Mouse (Mus musculus) embryonic facial prominence, embryonic 15.5 days (tissue): ENCODE results near the gene Mark2. TPM values are rescaled to one million over a fixed set of nuclear protein-coding genes. Genes with fewer than 3 reads are reported as not detected.

ENCODE experiments used
- ATAC-seq: fragments of 200-750 bp; cut with Nextera tagmentation; 2 replicates; pipeline ENCODE4 v1.8.0; 2017; ENCODE audit warnings: low read depth, moderate TSS enrichment; ENCODE audit not compliant: insufficient number of reproducible peaks, low FRiP score, low TSS enrichment
- H3K27ac ChIP-seq: fragments of 300-500 bp; sonication (generic); replicated peaks from 2 replicates; pipeline ENCODE4 v1.5.1; 2015; ENCODE audit warnings: mild to moderate bottlenecking, inconsistent platforms
- H3K27me3 ChIP-seq: fragments of 300-500 bp; sonication (generic); 2 replicates; pipeline ENCODE4 v1.6.1; 2015; ENCODE audit warnings: inconsistent platforms
- H3K36me3 ChIP-seq: fragments of 300-500 bp; sonication (generic); 2 replicates; pipeline ENCODE4 v1.6.1; 2015; ENCODE audit warnings: mild to moderate bottlenecking, inconsistent platforms
- H3K4me1 ChIP-seq: fragments of 300-500 bp; sonication (generic); 2 replicates; pipeline ENCODE4 v1.6.1; 2015; ENCODE audit warnings: inconsistent platforms
- H3K4me2 ChIP-seq: fragments of 300-500 bp; sonication (generic); replicated peaks from 2 replicates; pipeline ENCODE4 v1.6.1; 2015; ENCODE audit warnings: mild to moderate bottlenecking, inconsistent platforms
- H3K4me3 ChIP-seq: fragments of 300-500 bp; sonication (generic); replicated peaks from 2 replicates; pipeline ENCODE4 v1.5.1; 2015; ENCODE audit warnings: mild to moderate bottlenecking, inconsistent platforms
- H3K9ac ChIP-seq: fragments of 300-500 bp; sonication (generic); 2 replicates; pipeline ENCODE4 v1.6.1; 2015; ENCODE audit warnings: inconsistent platforms
- H3K9me3 ChIP-seq: fragments of 300-500 bp; sonication (generic); replicated peaks from 2 replicates; pipeline ENCODE4 v1.6.1; 2016; ENCODE audit warnings: inconsistent platforms
- WGBS: fragments of 180-500 bp; shearing (Covaris S2); methylation state at CpG from one replicate; pipeline ENCODE4 v1.1.7; 2015; 5-methylcytosine and 5-hydroxymethylcytosine counted together
- polyA plus RNA-seq: library from polyadenylated mRNA; unstranded; fragments of >200 nt; fragmentation: Nextera tagmentation; extraction: Ambion mirVana; gene quantifications from 2 replicates; pipeline ENCODE4 v1.2.1, GENCODE M21; 2015

Mark2 gene
- polyA plus RNA-seq, 1 experiment from 2014 or later = 60.2 TPM

GRCm38 (mm10) chr19:7352809-7353495 lies 11.3 kb upstream of the Mark2 start:
- H3K9ac ChIP-seq = no peak overlapping the region
- no peak overlapping the region for H3K4me3 ChIP-seq
- H3K27ac ChIP-seq = no peak overlapping the region
- H3K4me2 ChIP-seq = no peak overlapping the region
- ATAC-seq = no peak
- no peaks in the 10 kb centered on the region for H3K27me3 ChIP-seq
- H3K36me3 ChIP-seq = peaks cover 16% of the 10 kb centered on the region
- H3K4me1 ChIP-seq = no peaks in the 10 kb centered on the region
- WGBS = 80% methylated on average over 11 of the region's 11 CpGs
- H3K9me3 ChIP-seq = no peaks in the 10 kb centered on the region

GRCm38 (mm10) chr19:7349993-7350392 lies 8.3 kb upstream of the Mark2 start:
- Histone ChIP-seq H3K9ac (no peak overlapping the region), H3K27ac (no peak overlapping the region), H3K27me3 (no peaks in the 10 kb centered on the region), H3K4me1 (no peaks in the 10 kb centered on the region), H3K9me3 (no peaks in the 10 kb centered on the region), H3K4me2 (no peak overlapping the region), H3K36me3 (no peaks in the 10 kb centered on the region), H3K4me3 (no peak overlapping the region)
- no peak for ATAC-seq
- WGBS = 71% methylated on average over 1 of the region's 1 CpGs

- peaks cover 5% of the 10 kb centered on the region for H3K4me1 ChIP-seq
- H3K9ac ChIP-seq = no peak overlapping the region
- H3K27me3 ChIP-seq = no peaks in the 10 kb centered on the region
- no peaks in the 10 kb centered on the region for H3K36me3 ChIP-seq
- ATAC-seq = no peak
- no peaks in the 10 kb centered on the region for H3K9me3 ChIP-seq
- H3K4me2 ChIP-seq = no peak overlapping the region
- H3K27ac ChIP-seq = no peak overlapping the region
- WGBS = 17% methylated on average over 4 of the region's 4 CpGs
- no peak overlapping the region for H3K4me3 ChIP-seq
These were observed 3.6 kb upstream of the Mark2 start for GRCm38 (mm10) chr19:7345235-7345755.

GRCm38 (mm10) chr19:7342646-7343045 lies 986 bp upstream of the Mark2 start:
- Histone ChIP-seq H3K9me3 (no peaks in the 10 kb centered on the region), H3K27me3 (no peaks in the 10 kb centered on the region), H3K9ac (no peak overlapping the region), H3K27ac (no peak overlapping the region), H3K4me3 (no peak overlapping the region), H3K4me2 (no peak overlapping the region), H3K4me1 (peaks cover 29% of the 10 kb centered on the region), H3K36me3 (no peaks in the 10 kb centered on the region)
- ATAC-seq = no peak
- WGBS = 68% methylated on average over 2 of the region's 2 CpGs

GRCm38 (mm10) chr19:7340780-7341475 lies 732 bp downstream of the Mark2 start:
- Histone ChIP-seq H3K9me3 (no peaks in the 10 kb centered on the region), H3K27me3 (no peaks in the 10 kb centered on the region), H3K4me1 (peaks cover 43% of the 10 kb centered on the region), H3K4me3 (peak overlapping the region; percentile 94), H3K36me3 (no peaks in the 10 kb centered on the region), H3K9ac (peak overlapping the region; percentile 96), H3K4me2 (peak overlapping the region; percentile 81), H3K27ac (peak overlapping the region; percentile 90)
- under 1% methylated on average over 29 of the region's 46 CpGs for WGBS
- ATAC-seq = peak; percentile 84

- 1% methylated on average over 15 of the region's 15 CpGs for WGBS
- Histone ChIP-seq H3K4me3 (peak overlapping the region; percentile 94), H3K4me1 (peaks cover 45% of the 10 kb centered on the region), H3K27ac (peak overlapping the region; percentile 90), H3K9me3 (no peaks in the 10 kb centered on the region), H3K9ac (peak overlapping the region; percentile 96), H3K27me3 (no peaks in the 10 kb centered on the region), H3K4me2 (peak overlapping the region; percentile 81), H3K36me3 (no peaks in the 10 kb centered on the region)
- no peak for ATAC-seq
These were observed 1.3 kb downstream of the Mark2 start for GRCm38 (mm10) chr19:7340371-7340779.

- H3K9me3 ChIP-seq = no peaks in the 10 kb centered on the region
- peak overlapping the region; percentile 81 for H3K4me2 ChIP-seq
- H3K9ac ChIP-seq = peak overlapping the region; percentile 96
- H3K27ac ChIP-seq = peak overlapping the region; percentile 90
- H3K36me3 ChIP-seq = no peaks in the 10 kb centered on the region
- H3K4me1 ChIP-seq = peaks cover 45% of the 10 kb centered on the region
- no peaks in the 10 kb centered on the region for H3K27me3 ChIP-seq
- H3K4me3 ChIP-seq = peak overlapping the region; percentile 94
- 33% methylated on average over 4 of the region's 4 CpGs for WGBS
- no peak for ATAC-seq
These were observed 1.8 kb downstream of the Mark2 start for GRCm38 (mm10) chr19:7339867-7340266.

GRCm38 (mm10) chr19:7339026-7339425 lies 2.6 kb downstream of the Mark2 start:
- peaks cover 53% of the 10 kb centered on the region for H3K4me1 ChIP-seq
- no peaks in the 10 kb centered on the region for H3K9me3 ChIP-seq
- peak overlapping the region; percentile 90 for H3K27ac ChIP-seq
- H3K36me3 ChIP-seq = no peaks in the 10 kb centered on the region
- H3K27me3 ChIP-seq = no peaks in the 10 kb centered on the region
- peak overlapping the region; percentile 96 for H3K9ac ChIP-seq
- no peak for ATAC-seq
- 39% methylated on average over 5 of the region's 5 CpGs for WGBS
- peak overlapping the region; percentile 94 for H3K4me3 ChIP-seq
- H3K4me2 ChIP-seq = peak overlapping the region; percentile 81

GRCm38 (mm10) chr19:7337781-7338342 lies 3.8 kb downstream of the Mark2 start:
- Histone ChIP-seq H3K9ac (no peak overlapping the region), H3K4me2 (peak overlapping the region; percentile 81; the same call in 1 of the 2 replicates), H3K27me3 (no peaks in the 10 kb centered on the region), H3K36me3 (no peaks in the 10 kb centered on the region), H3K4me3 (no peak overlapping the region), H3K9me3 (no peaks in the 10 kb centered on the region), H3K4me1 (peaks cover 54% of the 10 kb centered on the region), H3K27ac (0 out of 2 replicates have a peak overlapping the region, but pooled peaks have one; percentile 53)
- ATAC-seq = no peak
- whole genome bisulfite sequencing = 78% methylated on average over 2 of the region's 2 CpGs

GRCm38 (mm10) chr19:7335656-7336055 lies 6.0 kb downstream of the Mark2 start:
- Histone ChIP-seq H3K27me3 (no peaks in the 10 kb centered on the region), H3K4me3 (no peak overlapping the region), H3K9me3 (no peaks in the 10 kb centered on the region), H3K27ac (0 out of 2 replicates have a peak overlapping the region, but pooled peaks have one; percentile 13), H3K36me3 (0 out of 2 replicates have a peak, but pooled peaks cover 1% of the 10 kb centered on the region), H3K9ac (no peak overlapping the region), H3K4me1 (peaks cover 51% of the 10 kb centered on the region), H3K4me2 (no peak overlapping the region)
- 86% methylated on average over 4 of the region's 4 CpGs for WGBS
- ATAC-seq = no peak

- peaks cover 37% of the 10 kb centered on the region for H3K4me1 ChIP-seq
- no peak overlapping the region for H3K4me2 ChIP-seq
- no peak for ATAC-seq
- H3K9ac ChIP-seq = no peak overlapping the region
- H3K27me3 ChIP-seq = no peaks in the 10 kb centered on the region
- WGBS = 55% methylated on average over 2 of the region's 2 CpGs
- peak overlapping the region; percentile 39 for H3K27ac ChIP-seq
- no peaks in the 10 kb centered on the region for H3K9me3 ChIP-seq
- 0 out of 2 replicates have a peak, but pooled peaks cover 5% of the 10 kb centered on the region for H3K36me3 ChIP-seq
- no peak overlapping the region for H3K4me3 ChIP-seq
These were observed 7.6 kb downstream of the Mark2 start for GRCm38 (mm10) chr19:7334049-7334448.
